Mouse (Mus musculus) retina, postnatal 7 days (tissue): Measurements from ENCODE around the gene Psmd13.
"Not testable (repeated sequence)": the region's sequence is repeated elsewhere in the genome, so short reads cannot be mapped to it uniquely, and the experiment has no call there.

ENCODE experiments used
- DNase-seq: peaks from one replicate; pipeline ENCODE4 v3.0.0-alpha.2; 2012; ENCODE audit warnings: low read depth, low spot score

Gene Psmd13

GRCm38 (mm10) chr7:140856785-140857549 is 24.8 kb upstream of the Psmd13 start, which contains the start of gene Ric8a:
Gene Ric8a (plus strand): TSS chr7:140856957.
- DNase-seq = peak; percentile 56

- no peak for DNase-seq
These were observed 23.9 kb upstream of the Psmd13 start, which contains the start of gene Bet1l for GRCm38 (mm10) chr7:140857550-140858505. Gene Bet1l (minus strand): TSS chr7:140857577.

GRCm38 (mm10) chr7:140858746-140859145 is 23.0 kb upstream of the Psmd13 start:
- no peak for DNase-seq

DNA sequence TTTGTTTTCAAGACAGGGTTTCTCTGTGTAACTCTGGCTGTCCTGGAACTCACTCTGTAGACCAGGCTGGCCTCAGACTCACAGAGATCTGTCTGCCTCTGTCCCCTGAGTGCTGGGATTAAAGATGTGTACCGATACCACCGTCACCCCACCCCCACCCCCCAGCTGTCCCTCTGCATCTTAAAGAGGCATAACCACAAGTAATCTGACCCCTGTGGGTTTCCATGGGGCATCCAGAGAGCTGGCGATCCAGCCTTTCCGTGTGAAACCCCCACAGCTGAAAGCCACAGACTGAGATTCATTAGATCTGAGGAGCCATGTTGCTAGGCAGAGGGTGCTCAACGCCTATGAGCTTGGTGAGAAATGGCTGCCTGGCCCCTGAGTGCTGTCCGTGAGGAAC is 21.8 kb upstream of the Psmd13 start:
- no peak for DNase-seq

GRCm38 (mm10) chr7:140860728-140861127 is 21.0 kb upstream of the Psmd13 start:
- no peak for DNase-seq

GRCm38 (mm10) chr7:140864761-140865160 is 17.0 kb upstream of the Psmd13 start:
- no peak for DNase-seq

- DNase-seq = no peak
These were observed 7.5 kb upstream of the Psmd13 start for GRCm38 (mm10) chr7:140874224-140874623.

DNA sequence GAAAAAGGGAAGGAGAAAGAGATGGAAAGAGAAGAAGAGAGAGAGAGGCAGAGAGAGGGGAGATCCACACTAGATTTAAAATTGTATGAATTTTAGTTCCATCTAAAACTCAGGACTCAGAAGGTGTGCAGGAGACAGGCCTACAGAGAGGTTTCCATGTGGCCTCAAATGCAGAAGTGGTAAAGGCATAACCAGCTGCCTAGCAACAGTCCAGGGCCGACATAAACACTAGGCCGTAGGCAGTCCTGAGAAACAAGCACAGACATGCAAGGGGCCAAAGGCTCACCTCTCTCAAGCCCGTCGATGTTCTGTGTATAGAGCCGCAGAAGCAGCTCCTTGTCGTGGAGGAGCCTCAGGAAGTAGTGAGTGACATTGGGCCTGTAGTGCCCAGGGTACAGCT is 4.4 kb upstream of the Psmd13 start:
- no peak for DNase-seq

DNA sequence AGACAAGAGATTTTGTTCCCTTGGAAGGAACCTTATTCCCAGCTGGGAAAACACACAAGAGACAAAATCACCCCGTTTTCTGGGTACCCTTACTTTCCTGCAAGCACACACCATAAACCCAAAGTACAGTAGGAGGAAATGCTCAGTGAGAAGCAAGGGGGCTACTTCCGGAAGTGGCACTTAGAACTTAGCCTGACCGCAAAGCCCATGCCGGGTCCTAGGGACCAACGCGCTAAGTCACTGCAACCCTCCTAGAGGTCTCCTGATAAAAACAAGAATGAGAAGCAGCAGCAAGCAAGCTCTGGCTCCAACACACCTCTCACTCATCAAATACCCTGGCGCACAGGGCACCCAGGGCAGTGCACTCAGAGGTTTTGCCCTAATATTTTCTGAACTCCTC is 2.4 kb upstream of the Psmd13 start:
- DNase-seq = no peak

GRCm38 (mm10) chr7:140880419-140880818 is 1.3 kb upstream of the Psmd13 start:
- no peak for DNase-seq

DNA sequence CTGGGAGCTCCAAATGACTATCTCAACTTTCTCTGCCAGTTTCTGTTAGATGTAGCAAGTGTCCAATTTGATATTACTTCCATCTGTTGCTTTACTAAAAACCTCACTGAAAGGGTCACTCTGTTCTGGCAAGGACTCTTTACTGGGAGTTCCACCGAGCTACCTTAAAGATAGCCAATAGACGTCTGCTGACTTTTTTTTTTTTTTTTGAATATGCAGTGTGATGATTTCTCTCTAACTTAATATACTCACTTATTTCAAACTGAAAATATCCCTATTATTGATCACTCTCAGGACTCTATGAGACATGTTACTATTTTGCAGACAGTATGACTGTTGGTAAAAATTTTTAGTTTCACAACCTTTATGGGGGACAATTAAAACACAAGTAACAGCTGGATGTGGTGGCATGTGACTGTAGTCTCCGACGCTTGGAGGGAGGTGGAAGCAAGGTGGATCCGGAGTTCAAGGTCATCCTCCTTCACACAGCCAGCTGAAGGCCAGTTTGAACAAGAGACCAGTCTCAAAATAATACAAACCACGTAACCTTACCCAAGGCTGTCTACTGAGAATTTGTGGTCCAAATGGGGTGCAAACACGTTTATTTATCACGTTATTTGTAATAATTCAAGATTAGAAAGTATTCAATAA is 778 bp upstream of the Psmd13 start:
- DNase-seq = no peak

DNA sequence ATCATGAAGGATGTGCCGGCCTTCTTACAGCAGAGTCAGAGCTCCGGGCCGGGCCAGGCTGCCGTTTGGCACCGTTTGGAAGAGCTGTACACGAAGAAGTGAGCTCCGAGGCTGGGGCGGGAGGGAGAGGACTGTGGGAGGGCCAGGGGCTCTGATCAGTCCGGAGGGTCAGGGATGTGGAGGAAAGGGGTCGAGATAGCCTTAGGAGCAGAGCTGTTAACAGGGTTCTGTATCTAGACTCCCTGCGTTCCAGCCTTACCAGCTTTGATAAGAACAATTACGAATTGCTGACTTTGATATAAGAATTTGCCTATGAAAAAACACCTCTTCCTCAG is 668 bp downstream of the Psmd13 start:
- DNase-seq = no peak

DNA sequence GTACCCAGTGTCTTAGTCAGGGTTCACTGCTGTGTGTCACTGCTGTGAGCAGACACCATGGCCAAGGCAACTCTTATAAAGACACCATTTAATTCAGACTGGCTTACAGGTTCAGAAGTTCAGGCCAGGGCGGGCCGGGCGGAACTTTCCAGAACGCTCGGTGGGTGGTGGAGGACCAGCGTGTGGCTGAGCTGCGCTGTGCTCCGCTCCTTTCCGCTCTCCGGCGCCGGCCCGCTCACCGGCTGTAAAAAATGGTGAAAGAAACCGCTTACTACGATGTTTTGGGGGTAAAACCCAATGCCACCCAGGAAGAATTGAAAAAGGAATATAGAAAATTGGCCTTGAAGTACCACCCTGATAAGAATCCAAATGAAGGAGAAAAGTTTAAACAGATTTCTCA is 8.9 kb downstream of the Psmd13 start:
- DNase-seq = not testable (repeated sequence)

GRCm38 (mm10) chr7:140894031-140894430 is 12.3 kb downstream of the Psmd13 start:
- no peak for DNase-seq

- no peak for DNase-seq
These were observed 12.8 kb downstream of the Psmd13 start for GRCm38 (mm10) chr7:140894611-140895010.

GRCm38 (mm10) chr7:140897863-140898262 is 16.1 kb downstream of the Psmd13 start:
- no peak for DNase-seq

- no peak for DNase-seq
These were observed 17.4 kb downstream of the Psmd13 start for GRCm38 (mm10) chr7:140899121-140899520.

DNA sequence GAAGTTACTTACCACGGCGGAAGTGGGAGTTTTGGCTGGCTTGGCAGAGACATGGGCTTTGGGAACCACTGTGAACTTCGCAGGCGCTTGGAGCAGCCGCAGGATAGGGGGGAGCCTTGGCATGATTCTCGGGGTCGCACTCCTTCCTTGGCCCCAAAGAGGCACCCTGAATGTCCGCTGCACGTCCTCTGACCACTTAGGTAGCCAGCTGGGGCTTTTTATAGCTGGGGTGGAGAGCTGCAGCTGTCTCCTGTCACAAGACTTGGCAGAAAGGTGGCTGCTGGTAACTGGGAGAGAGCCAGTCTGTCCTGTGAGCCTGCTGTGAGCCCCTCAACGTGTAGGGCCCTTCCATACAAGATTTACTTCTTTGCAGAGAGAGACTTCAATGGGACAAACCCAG is 18.5 kb downstream of the Psmd13 start, which contains the start of gene Cox8b:
Gene Cox8b (minus strand): TSS at position 227 of the 400 bp plus-strand sequence.
- no peak for DNase-seq

- DNase-seq = no peak
These were observed 20.5 kb downstream of the Psmd13 start for GRCm38 (mm10) chr7:140902036-140902875.

DNA sequence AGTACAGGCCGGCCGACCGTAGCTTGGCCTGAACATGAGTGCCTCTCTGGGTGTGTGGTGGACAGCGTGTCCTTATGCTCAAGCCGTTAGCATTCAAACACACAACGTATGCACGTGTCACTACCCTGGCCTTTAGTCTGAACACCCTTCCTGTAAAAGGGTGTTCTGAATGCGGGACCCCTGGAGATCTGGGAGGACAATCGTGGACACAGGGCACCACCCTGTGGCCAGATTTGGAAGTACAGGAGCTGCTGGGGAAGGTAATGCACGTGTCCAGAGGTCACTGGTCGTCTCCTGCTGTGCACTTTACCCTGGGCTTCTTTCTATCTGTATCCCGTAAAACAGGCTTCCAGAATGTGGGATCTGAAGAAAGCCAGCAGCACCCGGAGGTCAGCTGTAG is 21.4 kb downstream of the Psmd13 start:
- peak; percentile 74 for DNase-seq

GRCm38 (mm10) chr7:140905642-140906081 is 23.9 kb downstream of the Psmd13 start:
- no peak for DNase-seq
